Mouse (Mus musculus): ENCODE measurements around the gene Tmem214.

DNA sequence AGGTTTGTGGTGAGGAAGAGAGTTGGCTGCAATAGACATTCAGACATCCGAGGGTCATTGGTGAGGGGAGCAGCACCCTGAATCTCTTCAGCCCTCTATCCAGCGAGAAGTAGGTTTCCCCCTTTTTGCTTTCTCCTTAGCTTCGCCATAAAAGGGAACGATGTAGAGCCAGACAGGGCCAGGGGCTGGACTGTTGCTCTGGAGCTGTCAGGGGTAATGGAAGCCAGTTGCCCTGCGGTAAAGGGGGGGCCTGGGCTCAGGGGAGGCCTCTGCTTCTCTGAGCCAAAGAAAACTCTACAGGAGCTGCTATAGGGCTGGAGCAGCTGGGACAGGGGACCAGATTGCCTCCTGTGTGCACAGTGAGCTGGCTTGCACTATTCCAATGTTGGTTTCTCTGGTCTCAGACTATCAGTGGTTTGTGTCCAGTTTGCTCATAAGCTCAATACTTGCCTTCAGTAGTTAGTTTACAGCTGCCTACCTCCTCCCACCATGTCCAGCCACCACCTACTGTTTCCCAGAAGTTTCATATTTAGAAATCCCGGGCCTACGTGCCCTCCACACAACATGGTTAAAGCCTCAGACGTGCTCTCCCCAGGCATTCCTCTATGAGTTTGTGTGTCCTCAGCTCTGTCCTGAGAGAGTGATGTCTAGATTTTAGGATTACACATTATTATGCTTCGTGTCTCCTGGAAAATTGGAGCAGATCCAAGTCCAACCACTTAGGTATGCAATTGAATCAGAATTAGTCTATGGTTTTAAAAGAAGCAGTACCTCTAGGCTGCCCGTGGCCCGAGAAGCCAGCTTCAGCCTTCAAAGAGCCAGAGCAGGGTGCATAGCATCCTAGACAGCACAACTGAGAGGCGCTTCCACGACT, 40.9 kb downstream of the Tmem214 start:
- TF ChIP-seq GATA1 (IDR thresholded peaks at IDR 0.05; ENCODE audit: low read length) (no peak), TAL1 (IDR thresholded peaks at IDR 0.05; ENCODE audit: low read length) (no peak)

Data from erythroblast, embryonic 14.5 days (primary cell).